Mouse (Mus musculus): Measurements from ENCODE around the gene Gpn3.
"Not testable (repeated sequence)": the region's sequence is repeated elsewhere in the genome, so short reads cannot be mapped to it uniquely, and the experiment has no call there.

Gpn3 gene

DNA sequence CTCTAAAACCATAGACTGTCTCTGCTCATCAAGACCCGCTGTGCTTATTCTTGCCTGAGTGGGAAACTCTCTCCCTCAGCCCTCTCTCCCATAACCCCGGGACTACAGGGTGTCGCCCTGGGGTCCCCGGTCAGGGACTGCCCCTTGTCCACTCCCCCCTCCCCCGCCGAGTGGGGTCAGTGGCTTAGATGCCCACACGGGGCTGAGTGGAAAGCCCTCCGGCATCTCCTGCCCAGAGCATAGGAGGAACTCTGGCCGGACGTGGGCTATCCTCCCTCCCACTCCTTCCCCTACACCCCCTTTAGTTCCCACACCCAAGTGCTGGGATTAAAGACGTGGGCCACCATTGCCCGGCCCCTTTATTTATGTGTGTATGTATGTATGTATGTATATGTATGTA lies 43.8 kb downstream of the Gpn3 start:
- in situ Hi-C loops (cut with MboI, MseI) = no loop called here

DNA sequence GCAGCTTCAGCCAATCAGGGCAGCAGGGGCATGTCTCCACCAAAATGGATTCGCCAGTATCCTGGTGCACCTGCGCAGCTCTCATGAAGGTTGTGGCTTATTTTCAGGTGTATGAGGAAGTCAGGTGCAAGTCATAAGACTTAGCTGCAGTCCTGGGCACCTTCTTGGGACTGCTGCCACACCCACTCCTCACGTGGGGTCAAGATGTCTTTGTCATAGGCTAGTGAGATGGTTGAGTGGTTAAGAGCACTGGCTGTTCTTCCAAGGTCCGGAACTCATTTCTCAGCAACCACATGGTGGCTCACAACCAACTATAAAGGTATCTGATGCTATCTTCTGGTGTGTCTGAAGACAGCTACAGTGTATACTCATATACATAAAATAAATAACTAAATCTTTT lies 49.0 kb downstream of the Gpn3 start:
- in situ Hi-C loops (cut with MboI, MseI) = not testable (repeated sequence)

DNA sequence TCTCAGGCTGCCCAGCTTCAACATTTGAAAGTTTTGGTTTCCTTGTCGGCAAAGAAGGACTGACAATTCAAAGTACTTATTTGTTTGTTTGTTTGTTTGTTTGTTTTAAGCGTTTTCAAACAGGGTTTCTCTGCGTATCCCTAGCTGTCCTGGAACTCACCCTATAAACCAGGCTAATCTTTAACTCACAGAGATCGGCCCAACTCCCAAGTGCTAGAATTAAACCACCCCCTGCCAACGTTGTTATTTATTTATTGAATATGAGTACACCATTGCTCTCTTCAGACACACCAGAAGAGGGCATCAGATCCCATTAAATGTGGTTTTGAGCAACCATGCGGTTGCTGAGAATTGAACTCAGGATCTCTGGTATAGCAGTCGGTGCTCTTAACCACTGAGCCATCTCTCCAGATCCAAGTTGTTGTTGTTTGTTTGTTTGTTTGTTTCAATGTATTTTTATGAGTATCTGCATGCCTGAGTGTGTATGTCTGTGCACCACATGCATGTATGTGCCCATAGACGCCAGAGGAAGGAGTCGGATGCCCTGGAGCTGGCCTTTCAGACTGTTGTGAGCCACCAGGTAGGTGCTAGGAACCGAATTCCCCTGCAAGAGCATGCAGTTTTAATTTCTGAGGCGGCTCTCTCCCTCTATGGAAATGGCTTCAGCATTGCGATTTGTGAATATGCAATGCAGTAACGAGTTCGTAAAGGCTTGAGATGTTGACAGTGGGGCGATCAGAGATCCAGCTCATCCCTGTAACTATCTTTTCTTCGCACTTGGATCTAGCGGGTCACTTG lies 49.8 kb downstream of the Gpn3 start, which contains the start of gene Anapc7:
Gene Anapc7, plus strand, starts transcription at position 423 of the 798 bp plus-strand sequence.
- in situ Hi-C loops (cut with MboI, MseI) = no loop called here

DNA sequence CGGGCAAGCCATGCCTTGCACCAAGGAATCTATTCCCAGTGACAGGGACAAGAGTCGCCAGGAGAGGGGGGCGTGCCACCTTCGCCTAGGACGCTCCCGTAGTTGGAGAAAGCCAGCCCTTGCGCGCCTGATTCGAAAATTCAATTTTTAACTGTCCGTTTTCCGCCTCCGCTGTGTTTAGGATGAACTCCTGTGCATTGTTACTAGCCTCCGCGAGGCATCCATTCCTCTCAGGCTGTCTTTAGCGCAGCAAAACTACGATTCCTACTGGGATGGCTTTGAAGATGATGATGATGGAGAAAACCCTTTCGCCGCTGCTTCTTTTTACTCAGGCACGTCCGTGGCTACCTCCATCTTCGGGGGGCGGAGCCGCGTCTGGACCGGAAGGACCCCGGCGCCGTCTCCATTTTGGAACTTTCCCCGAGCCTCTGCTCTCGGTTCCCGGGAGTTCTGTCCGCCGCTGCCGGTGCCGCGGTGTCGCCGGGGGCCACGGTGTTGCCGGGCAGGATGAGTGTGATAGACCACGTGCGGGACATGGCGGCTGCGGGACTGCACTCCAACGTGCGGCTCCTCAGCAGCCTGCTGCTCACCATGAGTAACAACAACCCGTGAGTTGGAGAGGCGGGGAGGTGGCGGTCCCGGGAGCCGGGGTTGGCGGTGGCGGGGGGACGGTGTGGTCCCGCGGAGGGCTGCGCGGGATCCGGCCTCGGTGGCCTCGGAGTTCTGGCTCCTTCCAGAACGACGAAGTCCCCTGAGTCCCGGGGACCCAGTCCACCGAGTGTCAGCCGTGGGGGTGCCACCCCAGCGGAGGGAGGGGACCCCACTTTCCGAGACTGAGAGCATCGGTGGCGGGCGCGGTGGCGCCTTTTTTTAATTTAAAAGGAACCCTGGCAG lies 50.6 kb downstream of the Gpn3 start:
- in situ Hi-C loops (cut with MboI, MseI) = no loop called here

DNA sequence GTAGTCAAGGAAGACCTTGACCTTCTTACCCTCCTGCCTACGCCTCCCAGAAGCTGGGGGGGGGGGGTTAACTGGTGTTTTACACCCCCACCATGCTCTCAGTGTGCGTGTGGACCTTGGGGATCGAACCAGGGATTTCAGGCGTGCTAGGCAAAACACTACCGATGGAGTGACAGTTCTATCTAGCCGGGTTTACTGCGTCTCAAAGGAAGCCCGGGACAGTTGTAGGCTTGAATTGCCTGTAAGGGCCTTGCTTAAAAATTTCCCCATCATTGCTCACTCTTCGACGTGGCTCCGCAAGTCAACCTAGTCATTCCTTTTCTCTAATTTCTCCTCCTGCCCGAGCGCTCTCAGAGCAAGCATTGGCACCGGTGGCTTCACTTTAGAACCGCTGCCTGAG lies 51.4 kb downstream of the Gpn3 start:
- in situ Hi-C loops (cut with MboI, MseI) = no loop called here

DNA sequence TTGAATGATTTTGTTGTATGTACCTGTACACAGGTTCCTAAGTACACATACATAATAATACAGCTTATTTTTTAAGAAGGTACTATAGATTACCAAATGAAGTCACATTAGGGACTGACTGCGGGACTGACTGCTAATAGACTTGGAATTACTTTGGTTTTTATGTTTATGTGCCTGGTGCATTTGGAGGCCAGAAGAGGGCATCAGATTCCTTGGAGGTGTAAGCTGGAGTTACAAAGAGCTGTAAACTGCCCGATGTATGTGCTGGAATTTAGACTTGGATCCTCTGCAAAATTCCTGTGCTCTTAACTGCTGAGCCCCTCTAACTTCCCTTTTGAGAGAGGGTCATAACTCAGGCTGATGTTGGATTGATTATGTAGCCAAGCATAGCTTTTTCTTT lies 53.9 kb downstream of the Gpn3 start:
- in situ Hi-C loops (cut with MboI, MseI) = loop anchor here (25.0 kb wide), 3 partner anchors 1013 to 1962 kb away; no protein-coding TSS in a partner anchor

DNA sequence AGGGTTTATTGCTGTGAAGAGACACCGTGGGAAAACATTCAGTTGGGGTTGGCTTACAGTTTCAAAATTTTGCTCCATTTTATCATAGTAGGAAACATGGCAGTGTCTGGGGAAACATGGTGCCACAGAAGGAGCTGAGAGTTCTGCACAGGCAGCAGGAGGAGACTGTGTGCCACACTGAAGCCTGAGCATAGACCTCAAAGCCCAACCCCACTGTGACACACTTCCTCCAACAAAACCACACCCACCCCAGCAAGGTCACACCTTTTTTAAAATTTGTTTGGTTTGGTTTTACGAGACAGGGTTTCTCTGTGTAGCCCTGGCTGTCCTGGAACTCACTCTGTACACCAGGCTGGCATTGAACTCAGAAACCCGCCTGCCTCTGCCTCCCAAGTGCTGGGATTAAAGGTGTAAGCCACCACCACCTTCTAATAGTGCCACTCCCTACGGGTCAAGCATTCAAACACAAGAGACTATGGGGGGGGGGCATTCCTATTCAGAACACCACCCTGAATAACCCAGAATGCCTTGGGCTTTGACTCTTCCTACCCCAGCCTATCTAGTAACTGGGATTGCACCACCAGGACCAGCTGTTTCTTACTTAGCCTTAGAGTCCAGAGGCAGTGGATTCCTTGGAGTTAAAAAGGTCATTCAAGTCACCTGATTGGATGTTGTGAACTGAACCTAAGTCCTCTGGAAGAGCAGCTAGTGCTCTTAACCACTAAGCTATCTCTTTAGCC lies 58.5 kb downstream of the Gpn3 start:
- in situ Hi-C loops (cut with MboI, MseI) = loop anchor here (25.0 kb wide), 3 partner anchors 1018 to 1957 kb away; no protein-coding TSS in a partner anchor

DNA sequence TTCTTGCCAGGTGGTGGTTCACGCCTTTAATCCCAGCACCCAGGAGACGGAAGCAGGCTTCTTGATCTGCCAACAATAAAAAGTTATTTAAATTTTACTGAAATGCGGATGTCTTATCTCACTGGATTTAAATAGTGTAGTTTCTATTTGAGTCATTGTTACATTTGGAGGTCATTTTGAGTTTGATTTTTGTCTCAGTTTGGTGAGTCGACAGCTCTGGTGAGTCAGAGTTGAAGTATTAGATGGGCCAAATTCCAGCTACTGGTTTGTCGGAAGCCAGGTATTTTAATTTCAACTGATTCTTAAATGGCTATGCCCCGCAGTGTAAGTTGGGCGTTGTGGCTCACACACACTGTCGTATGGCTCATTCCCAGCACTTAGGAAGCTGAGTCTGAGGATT lies 59.5 kb downstream of the Gpn3 start:
- in situ Hi-C loops (cut with MboI, MseI) = loop anchor here (25.0 kb wide), 3 partner anchors 1019 to 1956 kb away; no protein-coding TSS in a partner anchor
